Mouse (Mus musculus) c-Kit-positive CD71-positive TER-119-positive erythroid progenitor cells, embryonic 14.5 days (primary cell): ENCODE results near the gene Hs1bp3.

ENCODE experiments used
- DNase-seq: peaks from one replicate; pipeline ENCODE4 v3.0.0-alpha.2; 2013; ENCODE audit warnings: low spot score

Hs1bp3 gene

DNA sequence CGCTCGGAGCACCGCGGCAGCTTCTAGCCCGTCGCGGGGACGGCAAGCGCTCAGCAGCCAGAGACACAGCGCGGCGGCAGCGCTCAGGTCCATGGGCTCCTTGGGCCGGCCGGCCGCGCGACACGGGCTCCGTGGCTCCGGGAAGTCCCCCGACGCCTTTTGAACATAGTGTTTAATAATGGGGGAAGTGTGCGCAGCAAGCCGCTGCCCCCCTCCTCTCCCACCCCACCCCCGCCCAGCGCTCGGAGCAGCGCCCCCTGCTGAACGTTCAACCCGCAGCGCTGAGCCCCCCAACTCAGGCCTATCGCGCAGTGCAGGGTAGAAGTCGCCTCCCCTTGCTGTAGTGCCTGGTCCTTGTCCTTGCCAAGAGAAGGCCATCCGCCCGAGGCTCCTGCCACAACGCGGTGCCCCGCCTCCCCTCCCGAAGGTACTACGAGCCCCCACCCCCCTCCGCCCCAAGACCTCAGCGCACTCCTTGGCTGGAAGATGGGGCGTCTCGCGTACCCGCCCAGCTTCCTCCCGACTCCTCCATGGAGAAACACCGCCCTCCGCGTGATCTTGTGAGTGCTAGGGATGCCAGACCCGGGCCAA lies 11.3 kb upstream of the Hs1bp3 start, which contains the start of gene Gdf7:
TSS of gene Gdf7 (minus strand) at position 114 of the 591 bp plus-strand sequence.
- DNase-seq = no peak

GRCm38 (mm10) chr12:8305258-8305657 lies 8.0 kb upstream of the Hs1bp3 start:
- no peak for DNase-seq

DNA sequence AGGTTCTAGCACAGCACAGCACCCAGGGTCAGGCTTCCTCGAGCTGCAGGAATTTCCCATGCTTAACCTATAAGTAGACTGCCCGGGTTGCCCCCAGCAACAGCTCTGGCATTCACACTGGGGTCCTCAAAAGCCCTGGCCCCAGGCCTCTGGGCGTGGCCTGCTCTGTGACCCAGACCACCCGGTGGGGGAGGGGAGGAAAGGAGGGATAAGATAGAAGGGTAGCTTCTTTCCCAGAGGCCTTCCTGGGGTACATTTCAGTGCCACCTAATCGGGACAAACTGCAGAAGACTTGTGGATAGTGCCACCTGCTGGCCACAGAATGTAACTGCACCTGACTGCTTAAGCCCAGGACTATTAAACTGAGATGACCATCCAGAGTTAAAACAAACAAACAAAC lies 6.8 kb upstream of the Hs1bp3 start:
- peak; percentile 60 for DNase-seq

DNA sequence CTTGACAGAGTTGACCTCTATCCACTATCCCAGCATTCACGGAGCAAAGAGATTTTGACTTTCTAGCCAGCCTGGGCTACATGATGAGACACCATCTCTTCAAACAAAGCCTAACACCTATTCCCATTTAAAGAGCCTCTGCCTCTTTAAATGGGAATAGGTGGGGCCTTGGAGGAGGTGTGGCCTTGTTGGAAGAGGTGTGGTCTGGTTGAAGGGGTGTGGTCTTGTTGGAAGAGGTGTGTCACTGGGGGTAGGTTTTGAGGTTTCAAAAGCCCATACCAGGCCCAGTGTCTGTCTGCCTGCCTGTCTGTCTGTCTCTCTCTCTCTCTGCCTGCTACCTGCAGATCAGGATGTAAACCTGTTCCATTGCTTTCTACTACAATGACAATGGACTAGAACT lies 6.3 kb upstream of the Hs1bp3 start:
- peak; percentile 17 for DNase-seq

- no peak for DNase-seq
Observed at GRCm38 (mm10) chr12:8310992-8311391, 2.2 kb upstream of the Hs1bp3 start.

GRCm38 (mm10) chr12:8312266-8312665 lies 966 bp upstream of the Hs1bp3 start:
- DNase-seq = no peak

GRCm38 (mm10) chr12:8313773-8314172 lies 541 bp downstream of the Hs1bp3 start:
- DNase-seq = no peak

GRCm38 (mm10) chr12:8316541-8316940 lies 3.3 kb downstream of the Hs1bp3 start:
- no peak for DNase-seq

GRCm38 (mm10) chr12:8320084-8320713 lies 7.0 kb downstream of the Hs1bp3 start:
- DNase-seq = peak; percentile 24

- DNase-seq = no peak
Observed at GRCm38 (mm10) chr12:8321506-8321905, 8.3 kb downstream of the Hs1bp3 start.

- no peak for DNase-seq
Observed at GRCm38 (mm10) chr12:8324086-8324485, 10.9 kb downstream of the Hs1bp3 start.

- DNase-seq = no peak
Observed at GRCm38 (mm10) chr12:8325245-8325942, 12.2 kb downstream of the Hs1bp3 start.

GRCm38 (mm10) chr12:8325943-8326522 lies 12.8 kb downstream of the Hs1bp3 start:
- DNase-seq = no peak

DNA sequence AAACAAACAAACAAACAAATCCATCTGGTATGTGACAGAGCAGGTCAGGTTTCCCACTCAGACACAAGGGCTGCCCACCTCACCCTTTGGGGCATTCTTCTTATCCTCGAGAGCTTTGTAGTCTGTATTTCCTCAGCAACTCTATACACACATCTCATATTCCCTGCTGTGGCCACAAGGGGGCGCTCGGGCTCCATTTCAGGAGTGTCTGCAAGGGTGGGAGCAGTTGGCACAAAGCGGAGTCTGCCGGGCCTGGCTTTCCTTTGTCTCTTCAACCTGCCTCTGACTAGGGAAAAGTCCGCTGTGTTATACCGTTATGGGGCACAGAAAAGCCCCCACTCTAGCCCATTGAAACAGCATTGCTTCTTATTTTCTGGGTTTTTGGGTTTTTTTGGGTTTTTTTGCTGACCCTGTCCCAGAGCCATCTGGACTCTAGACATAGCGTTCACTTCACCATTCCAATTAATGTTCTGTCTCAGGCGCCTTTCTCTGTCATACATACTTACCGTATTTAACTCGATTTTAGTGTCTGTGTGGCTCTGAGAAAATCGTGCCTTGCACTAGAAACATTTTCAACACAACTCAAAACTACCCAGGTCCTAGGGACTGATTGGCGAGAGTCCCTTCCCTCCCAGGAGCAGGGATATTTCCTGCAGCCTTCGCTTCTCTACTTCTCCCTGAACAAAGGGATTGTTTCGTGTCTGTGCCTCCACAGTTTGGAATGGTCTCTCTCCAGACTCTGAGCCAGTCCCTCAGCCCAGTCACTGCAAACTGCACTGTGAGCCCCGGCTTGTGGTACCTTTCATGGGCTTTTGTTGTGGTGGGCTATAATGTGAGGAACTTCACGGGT lies 13.8 kb downstream of the Hs1bp3 start:
- DNase-seq = peak; percentile 71

- no peak for DNase-seq
Observed at GRCm38 (mm10) chr12:8327675-8328053, 14.4 kb downstream of the Hs1bp3 start.

DNA sequence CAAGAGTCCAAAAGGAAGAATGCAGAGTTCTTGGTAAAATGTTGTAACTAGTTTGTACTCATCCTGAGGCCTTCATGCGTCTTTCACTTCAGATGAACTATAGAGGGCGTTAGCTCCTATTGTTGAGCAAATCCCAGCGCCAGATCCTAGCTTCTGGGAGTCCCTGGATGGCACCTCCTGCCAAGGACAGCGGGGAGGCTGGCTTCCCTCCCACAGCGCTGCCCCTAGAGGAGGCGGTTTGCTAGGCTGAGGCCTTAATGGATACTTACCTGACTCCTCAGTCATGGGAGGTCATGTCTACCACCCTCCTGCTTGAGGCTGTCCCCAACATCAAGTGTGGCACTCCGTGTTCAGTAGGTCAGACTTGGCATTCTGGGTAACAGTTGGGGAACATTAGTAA lies 16.0 kb downstream of the Hs1bp3 start:
- no peak for DNase-seq

DNA sequence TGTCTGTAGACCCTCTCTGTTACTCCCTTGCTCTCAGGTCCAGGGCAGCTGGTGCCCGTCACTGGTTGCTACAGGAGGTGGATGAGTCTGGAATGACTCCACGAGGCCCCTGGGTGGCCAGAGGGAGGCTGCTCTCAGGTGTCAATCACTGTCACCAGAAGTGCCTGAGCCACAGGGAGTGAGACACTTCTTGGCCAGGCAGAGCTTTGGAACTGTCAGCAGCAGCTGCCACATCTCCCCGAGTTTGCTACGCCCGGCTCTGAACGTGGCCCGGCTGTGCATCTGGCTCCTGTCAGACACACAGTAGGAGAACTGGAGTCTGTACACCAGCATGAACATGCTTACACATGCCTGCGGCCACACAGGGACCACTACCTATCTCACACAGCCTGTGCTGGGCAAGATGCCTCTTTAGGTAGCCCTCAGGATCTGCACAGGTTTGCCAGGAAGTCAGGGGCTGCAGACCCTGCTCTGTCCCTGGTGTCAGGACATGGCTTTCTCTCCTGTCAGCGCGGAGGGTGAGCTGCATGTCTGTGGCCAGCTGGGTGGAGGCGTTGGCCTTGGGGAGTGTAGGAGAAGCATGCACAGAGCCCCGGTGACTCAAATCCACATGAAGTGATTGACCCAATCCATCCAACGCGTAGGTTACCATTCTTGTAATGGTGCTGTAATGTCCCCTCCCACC lies 18.4 kb downstream of the Hs1bp3 start:
- no peak for DNase-seq

- DNase-seq = no peak
Observed at GRCm38 (mm10) chr12:8332174-8332542, 18.9 kb downstream of the Hs1bp3 start.

DNA sequence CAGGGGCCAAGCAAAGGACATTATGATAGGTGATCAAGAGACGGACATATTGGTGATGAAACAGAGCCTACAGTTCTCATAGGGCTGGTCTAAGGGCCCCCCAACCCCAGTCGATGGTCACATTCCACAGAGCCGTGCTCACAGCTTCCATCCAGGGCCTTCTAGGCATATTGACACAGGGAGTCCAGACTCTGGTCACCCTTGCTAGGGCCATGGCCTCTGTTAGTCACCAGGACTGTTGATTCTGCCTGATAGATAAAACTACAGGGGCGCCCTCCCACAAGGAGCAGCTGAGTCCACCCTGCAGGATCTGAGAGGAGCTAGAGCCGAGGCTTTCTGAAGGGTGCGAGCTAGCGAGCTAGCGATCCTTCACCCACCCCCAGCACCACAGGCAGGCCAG lies 20.4 kb downstream of the Hs1bp3 start:
- no peak for DNase-seq

DNA sequence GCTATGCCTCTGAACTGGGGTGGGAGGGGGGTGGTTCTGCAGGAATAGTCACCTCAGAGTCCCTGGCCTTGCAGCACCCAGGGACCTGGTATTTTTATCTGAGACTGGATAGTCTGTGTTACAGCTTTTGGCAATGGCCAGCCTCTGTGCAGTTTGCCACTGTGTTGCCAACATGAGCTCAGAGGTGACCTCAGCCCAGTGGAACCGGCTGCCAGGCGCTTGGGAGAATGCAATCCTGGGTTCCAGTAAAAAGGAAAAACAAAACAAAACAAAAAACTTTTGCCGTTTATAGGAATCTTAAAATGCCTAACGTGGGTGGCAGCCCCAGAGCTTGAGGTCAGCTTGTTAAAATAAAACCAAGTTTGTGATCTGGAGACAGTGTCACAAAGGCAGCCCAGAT lies 21.0 kb downstream of the Hs1bp3 start:
- no peak for DNase-seq

- no peak for DNase-seq
Observed at GRCm38 (mm10) chr12:8335503-8335902, 22.3 kb downstream of the Hs1bp3 start.
